Mouse (Mus musculus) cerebellum, adult 2 months (tissue): ENCODE data around the gene Neurog1.

Experiments
- CTCF ChIP-seq: fragments of 200-500 bp; IDR thresholded peaks from 2 replicates; pipeline ENCODE4 v1.5.1; 2011; ENCODE audit warnings: low read depth, mild to moderate bottlenecking, control low read depth, low read length, moderate library complexity, borderline replicate concordance; ENCODE audit not compliant: insufficient read depth
- POLR2A ChIP-seq: fragments of 200-500 bp; IDR thresholded peaks from 2 replicates; pipeline ENCODE4 v1.6.1; 2011; ENCODE audit warnings: low read length, control low read depth, borderline replicate concordance; ENCODE audit not compliant: insufficient read depth

GRCm38 (mm10) chr13:56216090-56216489, 35.9 kb downstream of the Neurog1 start:
- TF ChIP-seq CTCF: no peak
- no peak for TF ChIP-seq POLR2A
